Mouse (Mus musculus): ENCODE measurements at regions not wholly inside any gene's neighbourhood (a gene's known extent, or its start where the extent isn't known, plus 50 kb on each side); places are given as distances from the start of the nearest gene placed in this dataset.

DNA sequence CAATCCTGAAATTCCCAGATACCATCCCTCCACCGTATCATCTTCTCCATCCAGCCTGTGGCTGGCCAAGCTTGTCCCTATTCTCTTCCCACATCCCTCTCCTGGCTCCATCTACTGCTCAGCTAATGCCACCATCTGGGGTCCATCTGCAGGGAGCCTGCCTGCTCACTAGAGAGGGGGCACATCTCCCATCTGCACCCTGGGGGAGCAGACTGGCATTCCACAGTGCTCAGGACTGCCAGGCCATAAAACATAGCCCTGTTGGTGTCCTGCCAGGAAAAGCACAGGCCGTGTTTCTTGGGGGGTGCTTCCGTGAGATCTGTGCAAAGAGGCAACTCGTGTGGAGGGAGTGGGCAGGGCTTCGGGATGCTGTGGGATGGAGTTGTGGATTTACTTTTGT, 197.9 kb upstream of the Csf3r start:
- Histone ChIP-seq H3K9ac (no peak overlapping the region), H3K36me3 (no peaks in the 10 kb centered on the region), H3K27ac (no peak overlapping the region), H3K4me3 (no peak overlapping the region), H3K4me2 (replicated peaks) (no peak overlapping the region), H3K9me3 (no peaks in the 10 kb centered on the region), H3K4me1 (no peaks in the 10 kb centered on the region), H3K27me3 (replicated peaks) (no peaks in the 10 kb centered on the region)
- WGBS: 63% methylated on average over 5 of the region's 5 CpGs
- ATAC-seq (ENCODE audit: low FRiP score, low read depth): no peak

GRCm38 (mm10) chr4:125835250-125835649, 189.1 kb upstream of the Csf3r start:
- Histone ChIP-seq H3K27ac (no peak overlapping the region), H3K9ac (no peak overlapping the region), H3K4me2 (replicated peaks) (no peak overlapping the region), H3K36me3 (no peaks in the 10 kb centered on the region), H3K27me3 (replicated peaks) (no peaks in the 10 kb centered on the region), H3K4me3 (no peak overlapping the region), H3K9me3 (no peaks in the 10 kb centered on the region), H3K4me1 (no peaks in the 10 kb centered on the region)
- WGBS: 0% methylated on average over 8 of the region's 8 CpGs
- no peak for ATAC-seq (ENCODE audit: low FRiP score, low read depth)

DNA sequence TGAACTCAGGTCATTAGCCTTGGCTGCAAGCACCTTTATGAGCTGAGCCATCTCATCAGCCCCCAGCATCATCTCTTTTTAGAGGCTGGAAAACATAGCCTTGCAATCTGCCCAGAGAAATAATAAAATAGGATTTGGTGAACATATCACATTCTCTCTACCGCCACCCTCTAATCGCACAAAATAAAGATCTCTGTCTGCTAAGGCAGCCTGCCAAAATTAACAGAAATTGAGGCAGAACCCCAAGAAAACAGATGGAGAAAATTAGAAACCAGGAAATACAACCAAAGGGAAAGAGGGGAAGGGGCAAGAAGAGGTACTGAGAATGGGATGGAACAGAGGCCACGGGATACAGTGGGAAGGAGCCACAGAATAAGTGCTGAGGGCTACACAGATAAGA, 176.8 kb upstream of the Csf3r start:
- WGBS: 96% methylated on average over 3 of the region's 3 CpGs

DNA sequence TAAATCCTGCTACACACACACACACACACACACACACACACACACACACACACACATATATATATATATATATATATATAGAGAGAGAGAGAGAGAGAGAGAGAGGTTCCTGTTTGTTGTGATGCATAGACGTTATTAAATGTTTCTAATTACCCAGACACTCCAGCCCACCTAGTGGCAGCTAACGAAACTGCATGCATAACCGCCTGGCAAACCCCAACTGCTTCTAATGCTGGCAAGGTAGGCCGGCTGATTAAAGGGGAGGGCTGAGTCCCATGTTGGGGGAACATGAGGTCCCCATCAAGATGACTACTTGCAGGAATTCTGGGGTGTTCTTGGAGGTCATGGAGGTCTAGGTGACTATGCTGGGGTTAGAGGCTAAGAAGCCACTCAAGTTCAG, 174.1 kb upstream of the Csf3r start:
- no peak for ATAC-seq (ENCODE audit: low FRiP score, low read depth)
- Histone ChIP-seq H3K9me3 (no peaks in the 10 kb centered on the region), H3K4me3 (no peak overlapping the region), H3K4me1 (no peaks in the 10 kb centered on the region), H3K4me2 (replicated peaks) (no peak overlapping the region), H3K36me3 (no peaks in the 10 kb centered on the region), H3K27me3 (replicated peaks) (no peaks in the 10 kb centered on the region), H3K27ac (no peak overlapping the region), H3K9ac (no peak overlapping the region)
- WGBS: 14% methylated on average over 4 of the region's 4 CpGs

More for the DNA sequence above, 176.8 kb upstream of the Csf3r start:
- no peak for ATAC-seq (ENCODE audit: low FRiP score, low read depth)
- Histone ChIP-seq H3K4me3 (no peak overlapping the region), H3K27me3 (replicated peaks) (no peaks in the 10 kb centered on the region), H3K9me3 (no peaks in the 10 kb centered on the region), H3K36me3 (no peaks in the 10 kb centered on the region), H3K4me2 (replicated peaks) (no peak overlapping the region), H3K27ac (no peak overlapping the region), H3K9ac (no peak overlapping the region), H3K4me1 (peaks cover 4% of the 10 kb centered on the region; the same call in 1 of the 2 replicates)

DNA sequence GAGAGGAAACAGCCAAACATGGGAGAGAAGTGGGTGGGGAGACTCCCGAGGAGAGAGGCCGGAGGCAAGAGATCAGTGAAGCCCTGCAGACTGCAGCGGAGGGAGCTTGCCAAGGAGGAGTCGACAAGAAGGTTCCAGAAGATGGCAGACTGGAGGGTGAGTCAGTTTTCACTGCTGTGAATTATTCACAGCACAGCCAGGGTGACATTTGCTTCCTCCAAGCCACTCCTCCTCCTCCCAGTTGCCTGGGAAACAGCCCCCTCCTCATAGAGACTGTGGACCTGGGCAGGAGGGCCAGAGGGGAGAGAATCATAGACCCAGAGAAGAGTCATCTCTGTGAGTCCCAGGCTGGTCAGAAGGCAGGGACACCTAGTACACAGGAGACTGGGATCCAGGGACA, 171.8 kb upstream of the Csf3r start:
- Histone ChIP-seq H3K27me3 (replicated peaks) (no peaks in the 10 kb centered on the region), H3K36me3 (no peaks in the 10 kb centered on the region), H3K9me3 (no peaks in the 10 kb centered on the region), H3K4me3 (no peak overlapping the region), H3K27ac (no peak overlapping the region), H3K4me2 (replicated peaks) (no peak overlapping the region), H3K4me1 (peaks cover 17% of the 10 kb centered on the region), H3K9ac (no peak overlapping the region)
- no peak for ATAC-seq (ENCODE audit: low FRiP score, low read depth)
- 74% methylated on average over 4 of the region's 4 CpGs for WGBS

- H3K4me3 ChIP-seq: no peak overlapping the region
- 33% methylated on average over 11 of the region's 11 CpGs for WGBS
- H3K27me3 ChIP-seq (replicated peaks): no peaks in the 10 kb centered on the region
- no peak overlapping the region for H3K9ac ChIP-seq
- H3K9me3 ChIP-seq: no peaks in the 10 kb centered on the region
- no peak overlapping the region for H3K27ac ChIP-seq
- H3K4me2 ChIP-seq (replicated peaks): peak overlapping the region; percentile 14; the same call in 1 of the 2 replicates
- no peaks in the 10 kb centered on the region for H3K36me3 ChIP-seq
- H3K4me1 ChIP-seq: peaks cover 31% of the 10 kb centered on the region
- ATAC-seq (ENCODE audit: low FRiP score, low read depth): no peak
Observed at GRCm38 (mm10) chr4:125855983-125856591, 168.3 kb upstream of the Csf3r start.

GRCm38 (mm10) chr4:125856781-125857180, 167.6 kb upstream of the Csf3r start:
- ATAC-seq (ENCODE audit: low FRiP score, low read depth): no peak

GRCm38 (mm10) chr4:125865057-125865456, 159.3 kb upstream of the Csf3r start:
- H3K4me3 ChIP-seq: no peak overlapping the region
- H3K9me3 ChIP-seq: no peaks in the 10 kb centered on the region
- H3K27ac ChIP-seq: no peak overlapping the region
- no peaks in the 10 kb centered on the region for H3K27me3 ChIP-seq (replicated peaks)
- no peak for ATAC-seq (ENCODE audit: low FRiP score, low read depth)
- WGBS: 34% methylated on average over 8 of the region's 8 CpGs
- H3K4me1 ChIP-seq: no peaks in the 10 kb centered on the region
- H3K4me2 ChIP-seq (replicated peaks): no peak overlapping the region
- no peak overlapping the region for H3K9ac ChIP-seq
- H3K36me3 ChIP-seq: no peaks in the 10 kb centered on the region

More at GRCm38 (mm10) chr4:125856781-125857180, 167.6 kb upstream of the Csf3r start:
- no peak overlapping the region for H3K27ac ChIP-seq
- no peak overlapping the region for H3K9ac ChIP-seq
- no peaks in the 10 kb centered on the region for H3K36me3 ChIP-seq
- no peaks in the 10 kb centered on the region for H3K27me3 ChIP-seq (replicated peaks)
- 57% methylated on average over 5 of the region's 5 CpGs for WGBS
- H3K4me2 ChIP-seq (replicated peaks): peak overlapping the region; percentile 14; the same call in 1 of the 2 replicates
- H3K4me3 ChIP-seq: no peak overlapping the region
- H3K9me3 ChIP-seq: no peaks in the 10 kb centered on the region
- peaks cover 31% of the 10 kb centered on the region for H3K4me1 ChIP-seq

- no peaks in the 10 kb centered on the region for H3K4me1 ChIP-seq
- 77% methylated on average over 9 of the region's 9 CpGs for WGBS
Observed at GRCm38 (mm10) chr4:125865728-125866127, 158.6 kb upstream of the Csf3r start.

GRCm38 (mm10) chr4:125871211-125871610, 153.1 kb upstream of the Csf3r start:
- H3K36me3 ChIP-seq: no peaks in the 10 kb centered on the region
- ATAC-seq (ENCODE audit: low FRiP score, low read depth): no peak
- H3K4me3 ChIP-seq: no peak overlapping the region
- no peak overlapping the region for H3K4me2 ChIP-seq (replicated peaks)
- H3K4me1 ChIP-seq: no peaks in the 10 kb centered on the region
- WGBS: 88% methylated on average over 13 of the region's 13 CpGs
- no peak overlapping the region for H3K9ac ChIP-seq
- no peaks in the 10 kb centered on the region for H3K9me3 ChIP-seq
- no peaks in the 10 kb centered on the region for H3K27me3 ChIP-seq (replicated peaks)
- H3K27ac ChIP-seq: no peak overlapping the region

More at GRCm38 (mm10) chr4:125865728-125866127, 158.6 kb upstream of the Csf3r start:
- no peak overlapping the region for H3K27ac ChIP-seq
- no peaks in the 10 kb centered on the region for H3K27me3 ChIP-seq (replicated peaks)
- no peak for ATAC-seq (ENCODE audit: low FRiP score, low read depth)
- no peak overlapping the region for H3K4me3 ChIP-seq
- H3K9ac ChIP-seq: no peak overlapping the region
- no peak overlapping the region for H3K4me2 ChIP-seq (replicated peaks)
- H3K9me3 ChIP-seq: no peaks in the 10 kb centered on the region
- H3K36me3 ChIP-seq: no peaks in the 10 kb centered on the region

DNA sequence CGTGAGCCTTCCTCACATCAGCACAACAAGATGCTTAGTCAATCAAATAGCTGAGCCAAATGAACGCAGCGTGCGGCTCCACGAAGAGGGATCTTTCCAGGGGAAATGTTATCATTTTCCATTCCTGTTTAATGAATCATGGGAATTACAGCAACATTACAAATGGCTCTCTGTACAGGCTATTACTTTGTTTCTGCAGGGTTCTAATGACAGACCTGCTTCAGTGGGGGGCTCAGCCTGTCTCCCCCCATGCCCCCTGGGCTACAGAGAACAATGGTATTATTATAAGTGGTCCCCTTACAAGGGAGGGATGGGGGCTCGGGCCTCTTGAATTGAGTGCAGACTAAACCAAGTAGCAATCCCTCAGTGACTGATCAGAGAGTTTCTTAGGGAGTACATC, 144.3 kb upstream of the Csf3r start:
- Histone ChIP-seq H3K27ac (no peak overlapping the region), H3K36me3 (no peaks in the 10 kb centered on the region), H3K4me3 (no peak overlapping the region), H3K27me3 (replicated peaks) (no peaks in the 10 kb centered on the region), H3K4me1 (peaks cover 23% of the 10 kb centered on the region), H3K9me3 (no peaks in the 10 kb centered on the region), H3K4me2 (replicated peaks) (no peak overlapping the region), H3K9ac (no peak overlapping the region)
- no peak for ATAC-seq (ENCODE audit: low FRiP score, low read depth)
- WGBS: 55% methylated on average over 6 of the region's 6 CpGs

DNA sequence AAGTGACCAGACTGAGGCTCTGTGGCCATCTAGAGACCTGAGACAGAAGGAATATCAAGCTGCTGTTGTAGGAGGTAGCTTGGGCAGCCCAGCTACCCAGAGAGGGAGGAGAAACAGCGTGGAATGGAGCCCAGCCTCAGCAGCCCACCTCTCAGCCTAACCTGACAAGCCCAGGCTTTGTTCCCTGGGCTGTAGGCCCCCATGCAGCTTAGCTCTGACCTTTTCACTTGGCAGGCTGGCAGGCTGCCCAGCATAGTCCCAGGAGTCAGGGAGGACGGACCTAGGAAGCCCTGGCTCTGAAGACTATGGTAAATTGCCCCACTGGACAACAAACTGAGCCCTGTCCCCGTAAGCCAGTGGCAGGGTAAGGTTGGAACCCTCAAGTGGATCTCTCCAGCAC, 141.8 kb upstream of the Csf3r start:
- Histone ChIP-seq H3K4me1 (peaks cover 23% of the 10 kb centered on the region), H3K4me3 (no peak overlapping the region), H3K9me3 (no peaks in the 10 kb centered on the region), H3K27me3 (replicated peaks) (no peaks in the 10 kb centered on the region), H3K27ac (no peak overlapping the region), H3K9ac (no peak overlapping the region), H3K4me2 (replicated peaks) (no peak overlapping the region), H3K36me3 (no peaks in the 10 kb centered on the region)
- ATAC-seq (ENCODE audit: low FRiP score, low read depth): no peak
- 52% methylated on average over 3 of the region's 3 CpGs for WGBS

GRCm38 (mm10) chr4:125890510-125890909, 133.8 kb upstream of the Csf3r start:
- H3K4me3 ChIP-seq: no peak overlapping the region
- no peaks in the 10 kb centered on the region for H3K36me3 ChIP-seq
- no peak overlapping the region for H3K9ac ChIP-seq
- H3K4me2 ChIP-seq (replicated peaks): no peak overlapping the region
- no peaks in the 10 kb centered on the region for H3K27me3 ChIP-seq (replicated peaks)
- WGBS: 55% methylated on average over 4 of the region's 4 CpGs
- H3K9me3 ChIP-seq: no peaks in the 10 kb centered on the region
- no peaks in the 10 kb centered on the region; the same call in 1 of the 2 replicates for H3K4me1 ChIP-seq
- no peak for ATAC-seq (ENCODE audit: low FRiP score, low read depth)
- no peak overlapping the region for H3K27ac ChIP-seq

Data from neural tube, embryonic 12.5 days (tissue).